Mouse (Mus musculus) yolk sac, embryonic 10.5 days (tissue): ENCODE data around the gene Gm4792.

Experiments
- DNase-seq: peaks from one replicate; pipeline ENCODE4 v3.0.0-alpha.2; 2017; ENCODE audit warnings: low spot score

Gm4792 gene

GRCm38 (mm10) chr10:94299301-94299700 lies 798 bp upstream of the Gm4792 start:
- no peak for DNase-seq

- DNase-seq: no peak
Observed at GRCm38 (mm10) chr10:94295923-94296605, 2.4 kb downstream of the Gm4792 start.

- DNase-seq: no peak
Observed at GRCm38 (mm10) chr10:94294933-94295750, 3.4 kb downstream of the Gm4792 start.

- no peak for DNase-seq
Observed at GRCm38 (mm10) chr10:94294437-94294836, 4.1 kb downstream of the Gm4792 start.

GRCm38 (mm10) chr10:94282797-94283196 lies 15.7 kb downstream of the Gm4792 start:
- no peak for DNase-seq

- DNase-seq: no peak
Observed at GRCm38 (mm10) chr10:94282179-94282578, 16.3 kb downstream of the Gm4792 start.

GRCm38 (mm10) chr10:94276511-94276910 lies 22.0 kb downstream of the Gm4792 start:
- DNase-seq: no peak

- no peak for DNase-seq
Observed at GRCm38 (mm10) chr10:94275321-94275720, 23.2 kb downstream of the Gm4792 start.

GRCm38 (mm10) chr10:94265656-94266542 lies 32.6 kb downstream of the Gm4792 start:
- no peak for DNase-seq

- DNase-seq: no peak
Observed at GRCm38 (mm10) chr10:94263211-94263610, 35.3 kb downstream of the Gm4792 start.

GRCm38 (mm10) chr10:94262646-94263045 lies 35.9 kb downstream of the Gm4792 start:
- no peak for DNase-seq

- no peak for DNase-seq
Observed at GRCm38 (mm10) chr10:94260544-94260943, 38.0 kb downstream of the Gm4792 start.

GRCm38 (mm10) chr10:94256518-94256917 lies 42.0 kb downstream of the Gm4792 start:
- no peak for DNase-seq

- DNase-seq: no peak
Observed at GRCm38 (mm10) chr10:94255744-94256143, 42.8 kb downstream of the Gm4792 start.

GRCm38 (mm10) chr10:94254766-94255165 lies 43.7 kb downstream of the Gm4792 start:
- DNase-seq: no peak

- no peak for DNase-seq
Observed at GRCm38 (mm10) chr10:94253260-94253807, 45.2 kb downstream of the Gm4792 start.

- peak; percentile 13 for DNase-seq
Observed at GRCm38 (mm10) chr10:94249575-94250456, 48.7 kb downstream of the Gm4792 start.

- DNase-seq: no peak
Observed at GRCm38 (mm10) chr10:94247748-94248349, 50.7 kb downstream of the Gm4792 start.
